Mouse (Mus musculus): ENCODE results near the gene Prkcz. TPM values are rescaled to one million over a fixed set of nuclear protein-coding genes. Genes with fewer than 3 reads are reported as not detected.
A peak's percentile ranks its signal among the peaks of the same experiment; 100 is the strongest.

The Prkcz gene
- total and polyA plus RNA-seq, 3 experiments: 0.16 to 11.8 (median 1.6) TPM

DNA sequence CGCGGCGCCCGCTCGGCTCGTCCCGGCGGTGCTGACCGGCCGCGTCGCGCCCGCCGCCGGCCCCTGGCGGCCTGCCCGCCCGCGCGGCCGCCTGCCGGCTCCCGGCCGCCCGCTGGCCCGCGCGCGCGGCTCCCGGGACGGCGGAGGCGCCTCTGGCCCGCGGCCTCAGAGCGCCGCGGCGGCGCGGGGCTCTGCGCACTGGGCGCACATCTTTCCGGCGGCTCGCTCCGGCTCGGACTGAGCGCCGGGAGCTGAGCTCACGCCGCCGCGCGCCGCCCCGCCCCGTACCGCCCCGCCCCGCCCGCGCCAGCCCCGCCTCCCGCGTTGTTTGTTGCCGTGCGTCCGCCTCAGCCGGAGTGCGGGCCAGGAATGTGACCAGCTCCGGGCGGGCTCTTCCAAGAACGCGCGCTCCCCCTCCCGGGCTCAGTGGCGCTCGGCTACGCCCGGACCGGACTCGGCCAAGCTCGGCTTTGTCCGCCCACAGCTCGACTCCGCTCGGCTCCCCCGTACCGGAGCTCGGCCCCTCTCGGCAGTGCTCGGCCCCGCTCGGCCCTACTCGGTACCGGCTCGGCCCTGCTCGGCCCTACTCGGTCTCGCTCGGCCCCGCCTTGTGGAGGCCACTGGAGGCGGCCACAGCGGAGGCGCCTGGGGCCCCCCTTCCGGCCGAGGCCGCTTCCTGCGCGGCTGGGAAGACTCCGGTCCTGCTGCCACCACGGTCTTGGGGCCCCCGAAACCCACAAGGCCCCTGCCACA lies 138.1 kb downstream of the Prkcz start:
- Histone ChIP-seq H3K4me3 (replicated peaks in 1 of 3; ENCODE audit: low read depth in 2 of 3, low read length in 2 of 3, poor library complexity in 1 of 3) (peak overlapping the region in 2 of 3 experiments; percentile 36 to 92), H3K27ac (ENCODE audit: insufficient read depth, low read depth) (peak overlapping the region; percentile 54), H3K4me2 (ENCODE audit: insufficient read depth, low read depth, poor library complexity, severe bottlenecking) (peak overlapping the region; percentile 81; the same call in 1 of the 2 replicates), H3K27me3 (replicated peaks) (peaks cover 42% of the 10 kb centered on the region), H3K4me1 (ENCODE audit: control insufficient read depth in 1 of 2, insufficient read depth in 2 of 2) (peaks cover 13 to 29% of the 10 kb centered on the region in 2 experiments), H3K9me3 (replicated peaks; ENCODE audit: low read length) (no peaks in the 10 kb centered on the region), H3K36me3 (replicated peaks in 1 of 2; ENCODE audit: control insufficient read depth in 1 of 2, insufficient read depth in 1 of 2, low read length in 1 of 2) (peaks cover 0 to 7% of the 10 kb centered on the region in 2 experiments), H3K79me2 (replicated peaks; ENCODE audit: control insufficient read depth, extremely low read depth, insufficient read depth, poor library complexity, severe bottlenecking) (peaks cover 43% of the 10 kb centered on the region), H3K9ac (ENCODE audit: insufficient read depth, low read depth) (peak overlapping the region; percentile 35; the same call in 1 of the 2 replicates)
- dilution Hi-C loops (cut with MboI; ENCODE audit: extremely low pct_ligation_motif_present, extremely low pct_unique_long_range_greater_than_20kb, low sequenced_read_pairs): no loop called here
- DNase-seq (ENCODE audit: extremely low read depth): peak; percentile 90
- in situ Hi-C loops (cut with MboI; ENCODE audit: low pct_ligation_motif_present, low pct_unique_long_range_greater_than_20kb, low sequenced_read_pairs): no loop called here
- TF ChIP-seq ZNF384 (IDR thresholded peaks at IDR 0.05; ENCODE audit: low read depth, low read length): no peak
- no peak; the same call in 1 of the 2 replicates for TF ChIP-seq ETS1 (conservative IDR thresholded peaks at IDR 0.05; ENCODE audit: low read depth, low read length)
- peak; percentile 67 for TF ChIP-seq IRF4 (IDR thresholded peaks at IDR 0.05; ENCODE audit: low read depth, low read length)
- peak; percentile 67 for TF ChIP-seq MEF2A (IDR thresholded peaks at IDR 0.05; ENCODE audit: borderline replicate concordance, low read depth, low read length)
- no peak for TF ChIP-seq USF2 (conservative IDR thresholded peaks at IDR 0.05; ENCODE audit: low read depth, low read length)
- TF ChIP-seq JUND (conservative IDR thresholded peaks at IDR 0.05; ENCODE audit: low read depth, low read length): no peak
- TF ChIP-seq PAX5 (IDR thresholded peaks at IDR 0.05; ENCODE audit: low read length): no peak
- TF ChIP-seq CHD1 (IDR thresholded peaks at IDR 0.05; ENCODE audit: low read depth, low read length): no peak
- peak; percentile 57; the same call in 1 of the 2 replicates for TF ChIP-seq EP300 (IDR thresholded peaks at IDR 0.05; ENCODE audit: low read length)
- peak; percentile 65 for TF ChIP-seq BHLHE40 (IDR thresholded peaks at IDR 0.05; ENCODE audit: low read depth, low read length)
- peak; percentile 82; the same call in 1 of the 2 replicates for TF ChIP-seq SIN3A (IDR thresholded peaks at IDR 0.05; ENCODE audit: low read length)
- no peak; the same call in 1 of the 2 replicates for TF ChIP-seq MXI1 (IDR thresholded peaks at IDR 0.05; ENCODE audit: low read depth, low read length)
- TF ChIP-seq UBTF (IDR thresholded peaks at IDR 0.05; ENCODE audit: low read depth, low read length): peak; percentile 27; the same call in 1 of the 2 replicates
- TF ChIP-seq POLR2AphosphoS2 (IDR thresholded peaks at IDR 0.05; ENCODE audit: low read depth, low read length): no peak
- no peak for TF ChIP-seq E2F4 (IDR thresholded peaks at IDR 0.05; ENCODE audit: insufficient replicate concordance, low read depth, low read length)
- peak; percentile 69; the same call in 1 of the 2 replicates for TF ChIP-seq ELF1 (IDR thresholded peaks at IDR 0.05; ENCODE audit: low read depth, low read length)
- TF ChIP-seq HCFC1 (IDR thresholded peaks at IDR 0.05; ENCODE audit: low read depth, low read length): peak; percentile 46
- peak; percentile 81 for TF ChIP-seq KAT2A (IDR thresholded peaks at IDR 0.05; ENCODE audit: insufficient replicate concordance, low read length)
- TF ChIP-seq ZMIZ1 (IDR thresholded peaks at IDR 0.05; ENCODE audit: low read depth, low read length): peak; percentile 48; the same call in 1 of the 2 replicates
- TF ChIP-seq ZC3H11A (IDR thresholded peaks at IDR 0.05; ENCODE audit: low read depth, low read length): 0 out of 2 replicates have a peak, but pooled peaks have one; percentile 1
- TF ChIP-seq CHD2 (IDR thresholded peaks at IDR 0.05; ENCODE audit: low read length): 0 out of 2 replicates have a peak, but pooled peaks have one; percentile 39
- TF ChIP-seq SMC3 (IDR thresholded peaks at IDR 0.05; ENCODE audit: low read depth, low read length): peak; percentile 56
- peak; percentile 85 for TF ChIP-seq TCF12 (IDR thresholded peaks at IDR 0.05; ENCODE audit: low read depth, low read length)
- peak; percentile 26; the same call in 1 of the 2 replicates for TF ChIP-seq NRF1 (IDR thresholded peaks at IDR 0.05; ENCODE audit: low read depth, low read length)
- no peak for TF ChIP-seq JUN (IDR thresholded peaks at IDR 0.05; ENCODE audit: insufficient read depth, low read depth, low read length)
- TF ChIP-seq POLR2A (IDR thresholded peaks at IDR 0.05; ENCODE audit: low read depth, low read length): peak; percentile 80
- peak in 1 of 2 experiments; percentile 57; a peak in 2 of 4 replicates for TF ChIP-seq CTCF (conservative IDR thresholded peaks at IDR 0.05 in 1 of 2, IDR thresholded peaks at IDR 0.05 in 1 of 2; ENCODE audit: low read depth in 2 of 2, low read length in 2 of 2)
- no peak for TF ChIP-seq MYC (IDR thresholded peaks at IDR 0.05; ENCODE audit: low read depth, low read length)
- no peak for TF ChIP-seq RCOR1 (conservative IDR thresholded peaks at IDR 0.05; ENCODE audit: low read depth, low read length)
- peak; percentile 57 for TF ChIP-seq NELFE (IDR thresholded peaks at IDR 0.05; ENCODE audit: low read depth, low read length)
- no peak for TF ChIP-seq MAZ (IDR thresholded peaks at IDR 0.05; ENCODE audit: low read depth, low read length)
- TF ChIP-seq RAD21 (IDR thresholded peaks at IDR 0.05; ENCODE audit: low read depth, low read length): peak; percentile 57
